Mouse (Mus musculus): ENCODE results near the gene Shcbp1l. TPM values are rescaled to one million over a fixed set of nuclear protein-coding genes. Genes with fewer than 3 reads are reported as not detected.

Shcbp1l gene
- total and polyA plus RNA-seq, 3 experiments, result 5.6 to 36.0 (median 9.1) TPM

DNA sequence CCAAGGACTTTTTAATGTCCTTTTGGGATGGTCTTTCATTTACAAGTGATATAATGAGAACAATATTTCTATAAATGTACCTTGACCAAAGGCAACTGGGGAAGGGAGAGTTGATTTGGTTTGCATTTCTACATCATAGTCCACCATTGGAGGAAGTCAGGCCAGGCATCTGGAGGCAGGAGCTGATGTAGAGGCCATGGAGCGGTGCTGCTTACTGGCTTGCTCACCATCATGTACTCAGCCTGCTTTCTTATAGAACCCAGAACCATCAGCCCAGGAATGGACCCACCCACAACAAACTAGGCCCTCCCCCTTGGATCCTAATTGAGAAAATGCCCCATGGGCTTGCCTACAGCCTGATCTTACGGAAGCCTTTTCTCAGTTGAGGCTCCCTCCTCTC lies 7.4 kb downstream of the Shcbp1l start:
- Histone ChIP-seq H3K9me3 (replicated peaks) (no peaks in the 10 kb centered on the region), H3K4me1 (ENCODE audit: insufficient read depth, low read depth, low read length) (peaks cover 14% of the 10 kb centered on the region), H3K4me3 (ENCODE audit: low read depth, low read length) (no peak overlapping the region), H3K36me3 (replicated peaks) (peaks cover 42% of the 10 kb centered on the region), H3K27me3 (ENCODE audit: insufficient read depth, low read length) (no peaks in the 10 kb centered on the region)
- ATAC-seq (ENCODE audit: extremely low read depth, insufficient number of reproducible peaks, low FRiP score, poor library complexity, severe bottlenecking) (no peak), DNase-seq (ENCODE audit: low spot score) (no peak)
- TF ChIP-seq TAL1 (conservative IDR thresholded peaks at IDR 0.05; ENCODE audit: low read depth, low read length), result no peak
- TF ChIP-seq POLR2AphosphoS5 (IDR thresholded peaks at IDR 0.05; ENCODE audit: insufficient replicate concordance, low read depth, low read length), result no peak
- TF ChIP-seq GATA2 (IDR thresholded peaks at IDR 0.05; ENCODE audit: borderline replicate concordance, low read depth, low read length), result no peak
- TF ChIP-seq CTCF (IDR thresholded peaks at IDR 0.05; ENCODE audit: low read depth, low read length), result no peak
- TF ChIP-seq GATA1 (IDR thresholded peaks at IDR 0.05; ENCODE audit: borderline replicate concordance, low read length), result no peak

DNA sequence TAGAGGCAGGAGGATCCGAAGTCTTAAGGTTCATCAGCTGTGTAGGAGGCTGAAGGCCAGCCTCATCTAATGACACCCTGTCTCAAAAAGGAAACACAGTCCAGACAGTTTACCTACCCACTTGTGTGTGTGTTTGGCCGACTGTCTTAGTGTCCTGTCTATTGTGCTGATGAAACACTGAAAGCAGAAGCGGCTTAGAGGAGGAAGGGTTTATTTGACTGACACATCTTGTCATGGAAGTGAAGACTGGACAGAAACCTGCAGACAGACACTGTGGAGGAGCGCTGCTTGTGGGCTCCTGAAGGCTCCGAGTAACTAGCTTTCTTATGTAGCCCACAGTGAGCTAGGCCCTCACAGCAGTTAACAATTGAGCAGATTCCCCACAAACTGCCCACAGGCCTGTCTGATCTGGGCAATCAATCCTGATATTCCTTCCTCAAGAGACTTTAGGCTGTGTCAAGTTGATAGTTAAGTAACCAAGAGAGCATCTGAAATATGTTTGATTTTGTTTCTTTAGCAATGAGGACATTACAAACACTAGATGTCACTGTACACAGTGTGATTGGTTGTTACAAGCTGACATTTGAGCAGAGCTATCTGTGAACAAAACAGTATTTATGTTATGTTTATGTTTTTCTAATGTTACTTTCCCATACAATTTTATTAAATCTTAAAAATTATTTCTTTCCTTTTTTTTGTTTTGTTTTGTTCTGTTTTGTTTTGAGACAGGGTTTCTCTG lies 9.1 kb downstream of the Shcbp1l start:
- no peaks in the 10 kb centered on the region for H3K27me3 ChIP-seq (ENCODE audit: insufficient read depth, low read length)
- H3K4me3 ChIP-seq (ENCODE audit: low read depth, low read length), result no peak overlapping the region
- TF ChIP-seq GATA1 (IDR thresholded peaks at IDR 0.05; ENCODE audit: borderline replicate concordance, low read length) (no peak), POLR2AphosphoS5 (IDR thresholded peaks at IDR 0.05; ENCODE audit: insufficient replicate concordance, low read depth, low read length) (no peak), GATA2 (IDR thresholded peaks at IDR 0.05; ENCODE audit: borderline replicate concordance, low read depth, low read length) (no peak), CTCF (IDR thresholded peaks at IDR 0.05; ENCODE audit: low read depth, low read length) (no peak), TAL1 (conservative IDR thresholded peaks at IDR 0.05; ENCODE audit: low read depth, low read length) (no peak)
- H3K9me3 ChIP-seq (replicated peaks), result no peaks in the 10 kb centered on the region
- peaks cover 10% of the 10 kb centered on the region for H3K4me1 ChIP-seq (ENCODE audit: insufficient read depth, low read depth, low read length)
- DNase-seq (ENCODE audit: low spot score) (no peak), ATAC-seq (ENCODE audit: extremely low read depth, insufficient number of reproducible peaks, low FRiP score, poor library complexity, severe bottlenecking) (no peak)
- H3K36me3 ChIP-seq (replicated peaks), result peaks cover 50% of the 10 kb centered on the region

DNA sequence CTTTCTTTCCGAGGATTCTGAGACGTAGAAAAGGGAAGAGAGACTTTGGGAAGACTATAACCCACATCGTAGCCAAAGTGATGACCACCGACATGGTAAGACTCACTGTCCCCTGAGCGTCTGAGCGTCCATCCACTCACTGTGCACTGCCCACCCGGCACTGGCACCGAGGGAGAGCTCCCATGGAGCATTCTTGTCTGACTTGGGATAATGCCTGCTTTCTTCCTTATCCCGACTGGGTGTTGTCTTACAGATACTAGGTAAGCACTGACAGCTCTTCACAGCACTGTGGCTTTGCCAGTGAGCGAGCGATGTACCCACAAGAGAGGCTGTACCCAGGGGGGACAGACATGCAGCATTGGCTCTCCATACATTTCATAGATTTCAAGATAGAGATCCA lies 12.6 kb downstream of the Shcbp1l start:
- ATAC-seq (ENCODE audit: extremely low read depth, insufficient number of reproducible peaks, low FRiP score, poor library complexity, severe bottlenecking) (no peak), DNase-seq (ENCODE audit: low spot score) (no peak)
- H3K27me3 ChIP-seq (ENCODE audit: insufficient read depth, low read length), result no peaks in the 10 kb centered on the region
- TF ChIP-seq TAL1 (conservative IDR thresholded peaks at IDR 0.05; ENCODE audit: low read depth, low read length) (no peak), POLR2AphosphoS5 (IDR thresholded peaks at IDR 0.05; ENCODE audit: insufficient replicate concordance, low read depth, low read length) (no peak), GATA2 (IDR thresholded peaks at IDR 0.05; ENCODE audit: borderline replicate concordance, low read depth, low read length) (no peak), GATA1 (IDR thresholded peaks at IDR 0.05; ENCODE audit: borderline replicate concordance, low read length) (no peak), CTCF (IDR thresholded peaks at IDR 0.05; ENCODE audit: low read depth, low read length) (no peak)
- peaks cover 6% of the 10 kb centered on the region; the same call in 1 of the 2 replicates for H3K4me1 ChIP-seq (ENCODE audit: insufficient read depth, low read depth, low read length)
- no peak overlapping the region for H3K4me3 ChIP-seq (ENCODE audit: low read depth, low read length)
- H3K36me3 ChIP-seq (replicated peaks), result peaks cover 53% of the 10 kb centered on the region
- no peaks in the 10 kb centered on the region for H3K9me3 ChIP-seq (replicated peaks)

DNA sequence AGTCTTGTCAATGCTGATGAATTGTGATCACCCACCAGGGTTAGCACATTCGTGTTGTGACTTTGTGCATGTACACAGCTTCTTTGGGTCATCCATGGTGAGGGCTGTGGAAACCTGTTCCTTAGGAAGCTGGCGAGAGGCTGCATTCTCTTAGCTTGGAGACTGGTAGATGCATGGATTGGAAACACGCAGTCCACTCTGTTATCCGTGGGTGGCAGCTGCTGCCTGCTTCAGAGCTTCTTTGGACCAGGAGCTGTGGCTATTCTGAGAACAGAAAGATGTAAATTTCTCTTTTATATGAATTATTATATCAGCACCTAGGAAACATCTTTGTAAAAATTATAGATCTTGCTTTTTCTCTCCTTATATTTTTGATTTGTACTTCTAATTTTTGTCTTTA lies 15.8 kb downstream of the Shcbp1l start:
- ATAC-seq (ENCODE audit: extremely low read depth, insufficient number of reproducible peaks, low FRiP score, poor library complexity, severe bottlenecking) (no peak), DNase-seq (ENCODE audit: low spot score) (no peak)
- no peaks in the 10 kb centered on the region for H3K9me3 ChIP-seq (replicated peaks)
- TF ChIP-seq POLR2AphosphoS5 (IDR thresholded peaks at IDR 0.05; ENCODE audit: insufficient replicate concordance, low read depth, low read length), result no peak
- no peak for TF ChIP-seq TAL1 (conservative IDR thresholded peaks at IDR 0.05; ENCODE audit: low read depth, low read length)
- no peak for TF ChIP-seq GATA2 (IDR thresholded peaks at IDR 0.05; ENCODE audit: borderline replicate concordance, low read depth, low read length)
- no peak for TF ChIP-seq GATA1 (IDR thresholded peaks at IDR 0.05; ENCODE audit: borderline replicate concordance, low read length)
- no peak for TF ChIP-seq CTCF (IDR thresholded peaks at IDR 0.05; ENCODE audit: low read depth, low read length)
- H3K36me3 ChIP-seq (replicated peaks), result peaks cover 49% of the 10 kb centered on the region
- no peaks in the 10 kb centered on the region for H3K27me3 ChIP-seq (ENCODE audit: insufficient read depth, low read length)
- no peak overlapping the region for H3K4me3 ChIP-seq (ENCODE audit: low read depth, low read length)
- H3K4me1 ChIP-seq (ENCODE audit: insufficient read depth, low read depth, low read length), result peaks cover 6% of the 10 kb centered on the region; the same call in 1 of the 2 replicates

DNA sequence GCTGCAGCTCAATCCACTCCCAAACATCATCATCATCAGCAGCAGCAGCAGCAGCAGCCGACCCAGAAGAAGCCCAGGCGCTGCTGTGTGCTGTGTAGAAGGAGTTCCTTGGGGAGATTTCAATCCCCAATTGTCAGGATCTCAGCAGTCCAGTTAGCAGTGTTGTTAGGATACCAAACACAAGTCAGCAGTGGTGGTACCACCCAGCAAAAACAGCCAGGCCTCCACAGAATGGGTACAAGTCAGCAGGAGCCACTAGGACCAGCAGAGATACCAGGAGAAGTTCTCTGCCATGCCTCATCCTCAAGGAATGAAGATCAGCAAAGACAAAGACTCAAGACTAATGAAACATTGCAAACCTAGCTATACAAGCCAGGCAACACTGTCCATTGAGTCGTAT lies 16.7 kb downstream of the Shcbp1l start:
- no peak for DNase-seq (ENCODE audit: low spot score)
- Histone ChIP-seq H3K9me3 (replicated peaks) (no peaks in the 10 kb centered on the region), H3K4me1 (ENCODE audit: insufficient read depth, low read depth, low read length) (peaks cover 6% of the 10 kb centered on the region; the same call in 1 of the 2 replicates), H3K27me3 (ENCODE audit: insufficient read depth, low read length) (no peaks in the 10 kb centered on the region), H3K36me3 (replicated peaks) (peaks cover 46% of the 10 kb centered on the region), H3K4me3 (ENCODE audit: low read depth, low read length) (no peak overlapping the region)
- no peak for ATAC-seq (ENCODE audit: extremely low read depth, insufficient number of reproducible peaks, low FRiP score, poor library complexity, severe bottlenecking)
- TF ChIP-seq GATA1 (IDR thresholded peaks at IDR 0.05; ENCODE audit: borderline replicate concordance, low read length) (no peak), CTCF (IDR thresholded peaks at IDR 0.05; ENCODE audit: low read depth, low read length) (no peak), GATA2 (IDR thresholded peaks at IDR 0.05; ENCODE audit: borderline replicate concordance, low read depth, low read length) (no peak), TAL1 (conservative IDR thresholded peaks at IDR 0.05; ENCODE audit: low read depth, low read length) (no peak), POLR2AphosphoS5 (IDR thresholded peaks at IDR 0.05; ENCODE audit: insufficient replicate concordance, low read depth, low read length) (no peak)

DNA sequence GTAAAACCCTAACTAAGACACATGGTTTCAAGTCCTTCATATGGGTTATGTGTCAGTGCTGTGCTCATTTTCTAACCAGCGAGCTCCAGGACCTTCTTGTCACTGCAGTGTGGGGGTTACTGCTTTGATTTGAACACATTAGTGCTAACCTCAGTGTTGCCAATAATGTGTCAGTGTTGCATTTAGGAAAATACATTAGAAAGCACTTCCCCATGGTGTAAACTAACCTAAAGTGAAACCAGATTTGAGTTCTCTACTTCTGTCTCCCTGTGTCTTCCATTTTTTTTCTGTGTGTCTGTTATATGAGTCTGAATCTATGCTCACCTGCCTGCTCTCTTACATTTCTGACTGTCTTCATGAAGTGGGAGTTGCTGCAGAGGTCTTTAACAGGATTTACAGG lies 18.1 kb downstream of the Shcbp1l start:
- H3K36me3 ChIP-seq (replicated peaks), result peaks cover 45% of the 10 kb centered on the region
- H3K4me1 ChIP-seq (ENCODE audit: insufficient read depth, low read depth, low read length), result peaks cover 6% of the 10 kb centered on the region; the same call in 1 of the 2 replicates
- H3K27me3 ChIP-seq (ENCODE audit: insufficient read depth, low read length), result no peaks in the 10 kb centered on the region
- DNase-seq (ENCODE audit: low spot score) (no peak), ATAC-seq (ENCODE audit: extremely low read depth, insufficient number of reproducible peaks, low FRiP score, poor library complexity, severe bottlenecking) (no peak)
- no peaks in the 10 kb centered on the region for H3K9me3 ChIP-seq (replicated peaks)
- H3K4me3 ChIP-seq (ENCODE audit: low read depth, low read length), result no peak overlapping the region
- TF ChIP-seq POLR2AphosphoS5 (IDR thresholded peaks at IDR 0.05; ENCODE audit: insufficient replicate concordance, low read depth, low read length) (no peak), TAL1 (conservative IDR thresholded peaks at IDR 0.05; ENCODE audit: low read depth, low read length) (no peak), GATA1 (IDR thresholded peaks at IDR 0.05; ENCODE audit: borderline replicate concordance, low read length) (no peak)
